Mouse (Mus musculus) hindbrain, embryonic 12.5 days (tissue): ENCODE measurements around the gene Grip1. TPM values are rescaled to one million over a fixed set of nuclear protein-coding genes. Genes with fewer than 3 reads are reported as not detected.

Source experiments
- ATAC-seq: fragments of 200-750 bp; cut with Nextera tagmentation; 2 replicates; pipeline ENCODE4 v1.8.0; 2017; ENCODE audit warnings: moderate TSS enrichment; ENCODE audit not compliant: low FRiP score
- H3K27ac ChIP-seq: fragments of 300-500 bp; sonication (generic); 2 replicates; pipeline ENCODE4 v1.5.1; 2016; ENCODE audit warnings: mild to moderate bottlenecking
- H3K27me3 ChIP-seq: fragments of 300-500 bp; sonication (generic); 2 replicates; pipeline ENCODE4 v1.6.1; 2016; ENCODE audit warnings: mild to moderate bottlenecking
- H3K36me3 ChIP-seq: fragments of 300-500 bp; sonication (generic); 2 replicates; pipeline ENCODE4 v1.6.1; 2016; ENCODE audit warnings: mild to moderate bottlenecking
- H3K4me1 ChIP-seq: fragments of 300-500 bp; sonication (generic); 2 replicates; pipeline ENCODE4 v1.6.1; 2016
- H3K4me2 ChIP-seq: fragments of 300-500 bp; sonication (generic); replicated peaks from 2 replicates; pipeline ENCODE4 v1.6.1; 2016; ENCODE audit warnings: mild to moderate bottlenecking
- H3K4me3 ChIP-seq: fragments of 300-500 bp; sonication (generic); 2 replicates; pipeline ENCODE4 v1.5.1; 2016; ENCODE audit warnings: mild to moderate bottlenecking
- H3K9ac ChIP-seq: fragments of 300-500 bp; sonication (generic); 2 replicates; pipeline ENCODE4 v1.6.1; 2016; ENCODE audit warnings: mild to moderate bottlenecking, moderate library complexity
- H3K9me3 ChIP-seq: fragments of 300-500 bp; sonication (generic); replicated peaks from 2 replicates; pipeline ENCODE4 v1.6.1; 2016; ENCODE audit warnings: mild to moderate bottlenecking
- WGBS: fragments of 180-500 bp; shearing (Covaris S2); methylation state at CpG from one replicate; pipeline ENCODE4 v1.1.7; 2016; 5-methylcytosine and 5-hydroxymethylcytosine counted together
- polyA plus RNA-seq: library from polyadenylated mRNA; unstranded; fragments of >200 nt; fragmentation: Nextera tagmentation; extraction: Ambion mirVana; gene quantifications from 2 replicates; pipeline ENCODE4 v1.2.1, GENCODE M21; 2016

The Grip1 gene
- polyA plus RNA-seq, 1 experiment from 2014 or later: 15.7 TPM

DNA sequence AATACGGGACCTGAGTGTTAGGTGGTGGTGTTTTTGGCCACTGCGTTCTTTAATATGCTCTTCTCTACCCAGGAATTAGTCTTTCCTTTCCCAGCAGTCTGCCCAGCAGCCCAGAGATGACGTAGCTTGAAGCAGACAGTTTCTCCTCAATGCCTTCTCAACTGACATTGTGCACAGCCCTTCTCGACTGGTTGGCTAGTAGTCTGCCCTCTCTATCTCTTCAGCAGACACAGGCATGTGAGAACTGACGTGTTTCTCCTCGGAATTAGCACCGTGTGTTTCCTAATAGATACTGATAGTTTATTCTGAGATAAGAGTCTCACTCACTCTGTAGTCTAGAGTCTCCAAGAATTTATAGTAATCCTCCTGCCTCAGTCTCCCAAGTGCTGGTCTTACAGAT, 10.2 kb downstream of the Grip1 start:
- Histone ChIP-seq H3K9ac (no peak overlapping the region), H3K4me1 (no peaks in the 10 kb centered on the region), H3K4me2 (no peak overlapping the region), H3K36me3 (no peaks in the 10 kb centered on the region), H3K4me3 (no peak overlapping the region), H3K27me3 (no peaks in the 10 kb centered on the region), H3K9me3 (no peaks in the 10 kb centered on the region), H3K27ac (no peak overlapping the region)
- no peak for ATAC-seq
- 82% methylated on average over 7 of the region's 7 CpGs for WGBS

DNA sequence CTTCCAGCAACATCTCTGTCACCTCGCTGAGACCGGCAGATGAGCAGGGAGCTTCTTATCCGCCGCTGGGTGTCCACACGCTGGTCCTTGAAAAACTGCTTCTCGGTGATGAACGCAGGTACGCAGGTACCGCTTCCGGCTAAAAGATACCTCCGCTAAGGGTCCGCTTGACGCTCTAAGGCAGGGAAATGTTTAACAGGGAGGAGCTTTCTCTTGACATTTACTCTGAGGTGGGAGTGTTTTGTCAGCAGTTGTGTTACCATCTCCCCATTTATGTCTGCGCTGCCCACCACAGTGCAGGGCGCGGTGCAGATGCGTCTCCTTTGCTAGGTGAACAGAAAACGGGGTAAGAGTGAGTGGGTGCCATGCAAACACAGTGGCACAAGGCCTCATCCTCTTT, 14.3 kb downstream of the Grip1 start:
- Histone ChIP-seq H3K9me3 (no peaks in the 10 kb centered on the region), H3K4me3 (no peak overlapping the region), H3K4me2 (no peak overlapping the region), H3K27me3 (no peaks in the 10 kb centered on the region), H3K36me3 (no peaks in the 10 kb centered on the region), H3K27ac (no peak overlapping the region), H3K9ac (no peak overlapping the region), H3K4me1 (no peaks in the 10 kb centered on the region)
- ATAC-seq: no peak
- WGBS: 94% methylated on average over 18 of the region's 18 CpGs

DNA sequence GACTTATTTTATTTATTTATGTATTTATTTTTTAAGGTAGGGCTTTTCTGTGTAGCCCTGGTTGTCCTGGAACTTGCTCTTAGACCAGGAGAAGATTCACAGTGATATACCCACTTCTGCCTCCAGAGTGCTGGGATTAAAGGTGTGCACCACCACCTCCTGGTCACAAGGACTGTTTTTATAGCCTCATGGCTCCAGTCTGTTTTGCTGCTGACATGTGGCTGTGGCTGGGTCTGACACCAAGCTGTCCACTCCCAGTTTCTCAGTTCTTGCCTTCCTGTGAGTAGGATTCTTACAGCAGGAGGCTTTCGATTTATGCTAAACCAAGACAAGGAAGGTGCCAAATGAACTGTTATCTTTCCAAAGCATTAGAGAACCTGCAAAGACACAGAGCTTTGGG, 16.5 kb downstream of the Grip1 start:
- 95% methylated on average over 1 of the region's 1 CpGs for WGBS
- Histone ChIP-seq H3K4me1 (no peaks in the 10 kb centered on the region), H3K4me3 (no peak overlapping the region), H3K27ac (no peak overlapping the region), H3K9me3 (no peaks in the 10 kb centered on the region), H3K36me3 (no peaks in the 10 kb centered on the region), H3K9ac (no peak overlapping the region), H3K27me3 (no peaks in the 10 kb centered on the region), H3K4me2 (no peak overlapping the region)
- no peak for ATAC-seq

DNA sequence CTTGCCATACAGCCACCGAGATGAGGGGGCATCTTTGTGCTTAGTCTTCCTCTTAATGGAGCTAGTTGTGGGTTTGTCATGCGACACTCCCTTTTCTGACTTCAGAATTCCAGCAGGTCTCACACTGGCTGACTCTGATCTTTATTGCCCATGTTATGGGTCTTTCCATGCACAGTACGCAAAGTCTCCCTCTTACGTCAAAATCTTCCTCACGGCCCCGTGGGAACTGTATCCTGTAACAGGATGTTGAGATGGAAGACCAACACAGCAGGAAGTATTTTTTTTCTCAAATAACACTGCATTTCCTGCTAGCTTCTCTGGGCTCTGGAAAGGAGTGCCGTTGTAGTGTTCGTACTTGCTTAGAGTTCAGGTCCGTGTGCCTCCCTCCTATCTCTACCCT, 21.5 kb downstream of the Grip1 start:
- Histone ChIP-seq H3K4me3 (no peak overlapping the region), H3K9ac (no peak overlapping the region), H3K9me3 (no peaks in the 10 kb centered on the region), H3K4me1 (no peaks in the 10 kb centered on the region), H3K27me3 (no peaks in the 10 kb centered on the region), H3K36me3 (no peaks in the 10 kb centered on the region), H3K4me2 (no peak overlapping the region), H3K27ac (no peak overlapping the region)
- no peak for ATAC-seq
- WGBS: 75% methylated on average over 9 of the region's 9 CpGs

DNA sequence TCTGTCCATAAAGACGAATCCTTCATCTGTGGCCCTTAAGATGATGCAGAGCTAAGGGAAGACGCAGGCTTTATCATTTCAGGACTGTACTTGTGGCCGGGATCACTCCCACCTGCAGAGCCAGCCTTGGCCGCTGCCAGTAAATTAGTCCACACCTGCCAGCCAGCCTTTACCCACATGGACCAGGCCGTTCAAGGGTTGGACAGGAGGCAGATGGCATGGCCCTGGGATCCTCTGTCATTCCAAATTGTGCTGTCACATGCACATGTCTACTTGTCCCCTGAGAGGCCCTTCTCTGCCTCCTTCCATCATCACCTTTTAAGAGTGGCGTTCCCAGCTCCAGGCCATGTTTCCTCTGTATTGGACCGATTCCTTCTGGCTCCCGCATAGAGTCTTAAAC, 24.0 kb downstream of the Grip1 start:
- H3K9me3 ChIP-seq: no peaks in the 10 kb centered on the region
- H3K4me1 ChIP-seq: no peaks in the 10 kb centered on the region
- WGBS: 81% methylated on average over 8 of the region's 8 CpGs
- H3K27ac ChIP-seq: no peak overlapping the region
- H3K4me3 ChIP-seq: no peak overlapping the region
- H3K9ac ChIP-seq: no peak overlapping the region
- H3K4me2 ChIP-seq: no peak overlapping the region
- no peaks in the 10 kb centered on the region for H3K36me3 ChIP-seq
- no peaks in the 10 kb centered on the region for H3K27me3 ChIP-seq
- ATAC-seq: no peak

DNA sequence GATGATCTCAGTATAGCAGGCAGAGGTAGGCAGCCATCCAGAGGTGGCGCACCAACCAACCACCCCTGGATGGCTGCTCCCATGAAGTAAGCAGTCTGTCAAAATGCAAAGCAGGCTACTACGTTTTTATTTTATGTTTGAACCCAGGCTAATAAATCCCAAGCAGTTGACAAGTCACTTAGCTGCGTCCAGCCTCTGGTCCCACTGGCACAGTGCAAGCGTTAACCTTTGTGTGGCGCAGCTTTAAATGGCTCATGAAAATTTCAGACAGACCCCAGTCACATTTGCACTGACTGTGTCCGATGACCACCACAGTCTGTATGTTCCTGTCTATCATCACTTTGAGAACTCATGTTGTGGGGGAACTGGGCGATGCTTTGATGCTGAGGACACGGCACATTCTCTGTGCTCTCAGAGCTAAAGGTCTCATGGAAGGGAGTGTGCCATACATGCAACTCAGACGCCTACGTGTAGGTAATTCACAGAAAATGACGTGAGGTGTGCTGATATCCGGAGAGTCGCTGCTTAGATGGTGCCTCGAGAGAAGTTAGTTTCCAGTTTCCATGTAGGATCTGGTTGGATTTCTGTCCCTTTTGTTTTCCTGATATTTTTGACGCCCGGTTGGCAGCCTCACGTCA, 29.6 kb downstream of the Grip1 start:
- Histone ChIP-seq H3K4me1 (peaks cover 15% of the 10 kb centered on the region), H3K27ac (no peak overlapping the region), H3K27me3 (no peaks in the 10 kb centered on the region), H3K9ac (no peak overlapping the region), H3K4me3 (no peak overlapping the region), H3K9me3 (no peaks in the 10 kb centered on the region), H3K36me3 (no peaks in the 10 kb centered on the region), H3K4me2 (peak overlapping the region; percentile 19)
- 31% methylated on average over 17 of the region's 17 CpGs for WGBS
- ATAC-seq: 0 out of 2 replicates have a peak, but pooled peaks have one; percentile 38

DNA sequence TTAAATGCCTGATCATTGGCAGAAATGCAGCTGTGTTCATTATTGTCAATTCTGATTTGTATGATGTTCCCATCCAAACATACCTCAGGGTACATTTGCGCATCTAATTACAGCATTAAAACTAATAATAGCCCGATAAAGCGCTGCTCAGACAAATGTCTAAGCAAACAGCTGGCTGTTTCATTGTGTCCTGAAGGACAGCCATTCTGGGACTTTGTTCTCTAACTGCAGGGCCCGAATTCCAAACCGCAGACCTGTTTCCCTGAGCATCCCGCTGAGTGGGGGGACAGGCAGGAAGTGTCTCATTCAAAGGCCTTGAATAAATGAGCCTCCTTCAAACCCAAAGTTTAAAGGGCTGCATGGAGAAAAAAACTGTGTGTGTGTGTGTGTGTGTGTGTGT, 30.1 kb downstream of the Grip1 start:
- H3K4me3 ChIP-seq: no peak overlapping the region
- H3K4me2 ChIP-seq: peak overlapping the region; percentile 19
- 12% methylated on average over 6 of the region's 6 CpGs for WGBS
- H3K27ac ChIP-seq: no peak overlapping the region
- peaks cover 15% of the 10 kb centered on the region for H3K4me1 ChIP-seq
- no peaks in the 10 kb centered on the region for H3K9me3 ChIP-seq
- no peak overlapping the region for H3K9ac ChIP-seq
- H3K27me3 ChIP-seq: no peaks in the 10 kb centered on the region
- no peak for ATAC-seq
- H3K36me3 ChIP-seq: no peaks in the 10 kb centered on the region

DNA sequence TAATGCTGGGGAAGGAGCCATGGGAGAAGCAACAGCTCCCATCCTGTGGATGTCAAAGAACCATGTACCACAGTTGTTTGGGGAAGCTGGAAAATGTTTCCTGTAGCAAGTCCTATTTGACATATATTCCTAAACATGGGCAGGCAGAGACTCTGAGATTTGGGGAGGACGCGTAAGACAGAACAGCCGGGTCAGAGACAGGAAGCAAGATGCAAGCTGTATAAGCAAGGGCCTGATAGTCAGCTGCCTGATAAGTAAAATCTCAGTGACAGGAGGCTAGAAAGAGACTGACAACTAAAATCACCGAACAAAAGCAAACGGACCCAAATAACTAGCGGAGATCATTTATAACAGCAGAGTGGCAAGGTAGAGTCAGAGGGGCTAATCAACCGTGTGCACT, 33.3 kb downstream of the Grip1 start:
- no peak overlapping the region for H3K4me2 ChIP-seq
- H3K36me3 ChIP-seq: no peaks in the 10 kb centered on the region
- no peak overlapping the region for H3K9ac ChIP-seq
- WGBS: 89% methylated on average over 7 of the region's 7 CpGs
- H3K27ac ChIP-seq: no peak overlapping the region
- no peak overlapping the region for H3K4me3 ChIP-seq
- peaks cover 15% of the 10 kb centered on the region for H3K4me1 ChIP-seq
- ATAC-seq: no peak
- H3K9me3 ChIP-seq: no peaks in the 10 kb centered on the region
- no peaks in the 10 kb centered on the region for H3K27me3 ChIP-seq

DNA sequence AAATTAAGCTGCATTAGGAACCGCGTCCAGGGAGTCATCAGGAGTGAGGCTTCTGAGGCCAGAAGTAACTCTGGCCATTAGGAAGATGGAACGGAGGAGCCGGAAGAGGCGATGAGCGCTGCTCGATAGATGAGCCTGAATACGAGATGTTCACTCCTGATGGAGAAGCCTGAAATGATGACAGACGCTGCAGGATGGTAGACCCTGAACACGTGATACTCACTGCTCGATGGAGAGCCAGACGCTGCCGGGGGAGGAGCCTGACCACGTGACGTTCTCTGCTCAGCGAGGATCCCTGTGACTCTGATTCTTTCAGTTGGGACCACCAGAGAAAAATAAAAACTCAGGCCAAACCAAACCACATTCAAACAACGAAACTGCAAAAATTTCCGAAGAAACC, 37.2 kb downstream of the Grip1 start:
- WGBS: 93% methylated on average over 18 of the region's 18 CpGs
- Histone ChIP-seq H3K27ac (no peak overlapping the region), H3K36me3 (no peaks in the 10 kb centered on the region), H3K9me3 (no peaks in the 10 kb centered on the region), H3K27me3 (no peaks in the 10 kb centered on the region), H3K4me2 (no peak overlapping the region), H3K9ac (no peak overlapping the region), H3K4me1 (no peaks in the 10 kb centered on the region), H3K4me3 (no peak overlapping the region)
- no peak for ATAC-seq

DNA sequence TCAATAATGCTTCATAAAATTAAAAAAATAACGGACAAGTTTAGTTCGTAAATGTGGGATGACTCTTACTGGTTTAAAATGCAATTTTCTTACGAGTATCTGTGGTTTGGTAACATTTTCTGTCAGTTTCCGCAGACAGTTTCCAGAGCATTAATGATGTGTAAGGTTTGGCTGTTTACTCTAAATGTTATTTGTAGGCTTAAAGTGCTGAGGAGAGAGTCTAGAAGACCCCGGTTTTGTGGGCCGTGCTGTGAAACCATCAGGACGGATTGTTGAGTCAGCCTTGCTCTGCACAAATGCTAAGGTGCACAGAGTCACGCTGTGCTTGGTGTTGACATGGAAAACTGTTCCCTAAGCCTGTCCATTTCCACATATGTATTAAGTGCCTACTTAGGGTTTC, 41.7 kb downstream of the Grip1 start:
- H3K9ac ChIP-seq: no peak overlapping the region
- no peaks in the 10 kb centered on the region for H3K27me3 ChIP-seq
- no peak overlapping the region for H3K4me3 ChIP-seq
- WGBS: 91% methylated on average over 8 of the region's 8 CpGs
- no peak overlapping the region for H3K4me2 ChIP-seq
- H3K4me1 ChIP-seq: peaks cover 3% of the 10 kb centered on the region; the same call in 1 of the 2 replicates
- no peaks in the 10 kb centered on the region; the same call in 1 of the 2 replicates for H3K9me3 ChIP-seq
- ATAC-seq: no peak
- no peak overlapping the region for H3K27ac ChIP-seq
- H3K36me3 ChIP-seq: no peaks in the 10 kb centered on the region; the same call in 1 of the 2 replicates

DNA sequence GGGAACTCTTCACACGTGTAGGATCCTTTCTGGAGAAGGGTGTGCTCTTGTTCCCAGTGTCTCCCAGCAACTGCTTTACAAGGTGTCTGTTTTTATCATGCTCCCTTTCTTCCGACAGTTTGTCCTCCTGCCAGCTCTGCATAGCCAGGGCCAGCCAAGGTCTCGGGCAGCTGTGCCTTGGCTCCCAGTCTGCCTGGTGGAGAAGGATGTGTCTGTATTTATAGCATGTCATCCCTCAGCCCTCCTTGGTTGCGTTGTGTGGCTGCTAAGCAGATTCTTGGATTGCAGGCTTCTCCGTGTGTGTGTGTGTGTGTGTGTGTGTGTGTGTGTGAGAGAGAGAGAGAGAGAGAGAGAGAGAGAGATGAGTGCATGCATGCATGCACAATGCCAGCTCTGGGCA, 42.6 kb downstream of the Grip1 start:
- Histone ChIP-seq H3K27me3 (no peaks in the 10 kb centered on the region), H3K4me2 (no peak overlapping the region), H3K36me3 (no peaks in the 10 kb centered on the region; the same call in 1 of the 2 replicates), H3K4me3 (no peak overlapping the region), H3K4me1 (peaks cover 3% of the 10 kb centered on the region; the same call in 1 of the 2 replicates), H3K27ac (no peak overlapping the region), H3K9me3 (no peaks in the 10 kb centered on the region; the same call in 1 of the 2 replicates), H3K9ac (no peak overlapping the region)
- 74% methylated on average over 5 of the region's 5 CpGs for WGBS
- no peak for ATAC-seq

DNA sequence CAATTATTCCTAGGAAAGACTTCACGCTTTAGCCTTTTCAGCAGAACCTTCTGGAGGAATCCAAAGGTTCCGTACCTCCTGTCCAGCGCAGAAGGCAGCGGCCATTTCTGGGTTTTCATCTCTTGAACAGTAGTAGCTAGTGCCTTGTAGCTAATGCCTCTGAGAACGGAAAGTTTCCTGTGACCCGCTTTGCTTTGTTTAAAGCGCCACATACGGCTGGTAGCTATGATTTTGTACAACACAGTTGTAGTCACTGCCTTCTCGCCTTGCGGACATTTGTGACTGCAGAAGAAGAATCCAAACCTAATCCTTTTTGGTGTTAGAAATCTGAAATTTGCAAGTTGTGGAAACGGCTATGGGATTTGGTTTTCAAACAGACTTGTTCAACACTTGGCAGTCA, 68.1 kb downstream of the Grip1 start:
- H3K27me3 ChIP-seq: no peaks in the 10 kb centered on the region
- ATAC-seq: no peak
- no peak overlapping the region for H3K4me2 ChIP-seq
- WGBS: 94% methylated on average over 11 of the region's 11 CpGs
- H3K9me3 ChIP-seq: peaks cover 8% of the 10 kb centered on the region; the same call in 1 of the 2 replicates
- no peak overlapping the region for H3K4me3 ChIP-seq
- no peak overlapping the region for H3K27ac ChIP-seq
- no peak overlapping the region for H3K9ac ChIP-seq
- no peaks in the 10 kb centered on the region for H3K36me3 ChIP-seq
- H3K4me1 ChIP-seq: no peaks in the 10 kb centered on the region

DNA sequence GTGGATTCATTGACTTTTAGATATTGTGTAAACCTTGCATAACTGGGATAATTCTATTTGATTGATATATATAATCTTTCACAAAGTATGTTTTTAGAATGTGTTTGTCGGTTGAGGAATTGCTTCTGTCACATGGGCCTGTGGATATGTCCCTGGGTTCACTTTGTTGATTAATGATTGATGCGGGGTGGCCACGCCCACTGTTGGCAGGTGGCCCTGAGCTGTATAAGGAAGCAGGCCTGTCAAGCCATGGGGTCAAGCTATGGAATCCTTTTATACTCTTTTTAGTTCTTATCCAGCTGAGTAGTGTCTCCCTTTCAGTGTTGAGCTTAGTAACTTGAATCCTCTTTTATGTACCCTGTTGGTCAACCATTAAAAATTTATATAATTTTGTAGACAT, 72.1 kb downstream of the Grip1 start:
- Histone ChIP-seq H3K4me1 (0 out of 2 replicates have a peak, but pooled peaks cover 3% of the 10 kb centered on the region), H3K27ac (no peak overlapping the region), H3K4me2 (no peak overlapping the region), H3K9ac (no peak overlapping the region), H3K36me3 (no peaks in the 10 kb centered on the region), H3K9me3 (no peaks in the 10 kb centered on the region), H3K4me3 (no peak overlapping the region), H3K27me3 (no peaks in the 10 kb centered on the region)
- ATAC-seq: no peak
- WGBS: 44% methylated on average over 3 of the region's 3 CpGs
